Mouse (Mus musculus) heart, postnatal 4 days (tissue): ENCODE results near the gene Trim21. TPM values are rescaled to one million over a fixed set of nuclear protein-coding genes. Genes with fewer than 3 reads are reported as not detected.

ENCODE experiments used
- DNase-seq: peaks from one replicate; pipeline ENCODE4 v3.0.0; 2021
- total RNA-seq, 2 experiments: library from RNA; stranded (reverse); gene quantifications; 2 replicates each; pipeline ENCODE4 v1.2.3; 2021

Gene Trim21
- total RNA-seq = 1 to 10 TPM; 4.4 to 4.9 TPM

GRCm38 (mm10) chr7:102564999-102565997 lies at the start of gene Trim21:
Gene Trim21 (minus strand): TSS chr7:102565486.
- DNase-seq = peak; percentile 84

DNA sequence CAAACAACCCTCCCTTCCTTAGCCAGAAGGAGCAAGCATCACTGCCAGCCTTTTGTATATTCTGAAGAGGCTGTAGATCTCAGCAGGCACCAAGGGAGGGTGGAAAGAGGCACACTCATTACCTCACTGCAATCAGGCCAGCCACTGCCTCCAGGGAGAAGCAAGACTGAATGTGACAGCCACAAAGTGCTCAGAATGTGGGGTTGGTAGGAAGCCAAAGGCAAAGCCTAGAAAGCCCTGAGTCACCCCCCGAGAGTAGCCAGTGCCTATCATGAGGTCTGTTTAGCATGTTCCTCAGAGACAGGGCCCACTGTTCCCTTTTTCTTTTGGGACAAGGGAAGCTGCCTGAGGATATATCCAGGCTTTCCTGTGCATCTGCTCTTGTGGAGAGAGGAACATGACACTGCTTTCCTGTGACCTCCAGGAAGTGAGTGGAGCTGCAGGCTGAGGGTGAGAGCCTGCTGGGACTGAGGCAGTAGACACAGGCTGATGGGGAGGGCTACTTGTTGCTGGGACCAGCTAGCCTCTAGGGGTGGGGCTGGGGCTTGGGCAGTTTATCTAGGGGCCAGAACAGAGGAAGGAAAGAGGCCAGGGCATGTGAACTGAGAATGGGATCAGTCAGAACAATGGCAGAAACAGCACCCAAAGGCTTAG lies 32.2 kb upstream of the Trim21 start, which contains the start of gene Olfr552:
Gene Olfr552, plus strand, starts transcription at position 393 of the 654 bp plus-strand sequence.
- DNase-seq = no peak

GRCm38 (mm10) chr7:102591786-102592185 lies 26.5 kb upstream of the Trim21 start, which contains the start of gene Olfr551:
Gene Olfr551 (minus strand): TSS chr7:102591886.
- no peak for DNase-seq

GRCm38 (mm10) chr7:102575998-102576397 lies 10.7 kb upstream of the Trim21 start:
- no peak for DNase-seq

DNA sequence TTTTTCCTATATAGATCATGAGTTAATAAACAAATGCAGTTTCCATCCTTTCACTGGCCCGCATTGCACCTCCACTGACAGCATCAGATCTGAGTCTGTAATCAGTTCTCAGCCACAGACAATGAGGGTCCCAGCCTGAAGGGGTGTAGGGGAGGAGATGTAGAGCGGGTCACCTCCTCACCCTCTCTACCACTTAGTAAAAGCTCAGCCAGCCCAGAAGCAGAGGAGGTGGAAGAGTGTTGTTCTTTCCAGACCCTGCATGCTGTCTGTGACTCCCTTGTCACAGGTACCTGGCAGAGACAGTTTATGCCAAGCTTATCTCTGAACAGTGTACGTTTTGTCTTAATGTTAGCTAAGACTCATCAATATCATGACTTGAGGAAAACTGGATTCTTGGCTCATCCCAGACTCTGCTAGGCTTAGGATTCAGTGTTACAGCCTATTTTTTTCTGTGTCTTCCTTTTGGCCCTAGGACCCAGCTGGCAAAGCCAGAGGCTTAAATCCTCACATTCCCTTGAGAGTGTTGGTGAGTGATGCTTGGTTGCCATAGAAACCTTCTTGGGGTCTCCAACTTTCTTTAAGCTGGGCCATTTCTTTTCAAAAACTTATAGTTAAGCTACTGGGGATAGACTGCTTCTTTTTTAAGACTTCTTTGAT lies 8.0 kb upstream of the Trim21 start:
- DNase-seq = no peak

DNA sequence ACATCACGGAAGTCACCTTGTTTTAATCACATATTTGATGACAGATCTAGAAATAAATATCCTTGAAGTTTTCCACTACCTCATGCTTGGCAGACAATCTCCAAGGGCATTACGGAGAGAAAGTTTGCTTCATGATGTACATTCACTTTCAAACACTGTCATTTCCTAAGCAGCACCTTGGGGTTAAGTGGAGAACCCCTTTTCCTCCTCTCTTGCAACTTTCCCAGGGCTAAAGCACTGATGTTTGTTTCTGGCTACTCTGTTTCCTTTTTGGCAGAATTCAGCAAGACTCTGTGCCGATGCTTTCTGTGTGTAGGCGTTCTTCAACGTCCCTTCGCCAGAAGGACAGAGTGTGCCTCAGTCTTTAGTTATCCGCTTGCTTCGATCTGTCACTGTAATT lies 5.9 kb upstream of the Trim21 start, which contains the start of gene Olfr550:
Gene Olfr550, plus strand, starts transcription at position 301 of the 400 bp plus-strand sequence.
- no peak for DNase-seq

- DNase-seq = no peak
These were observed 933 bp upstream of the Trim21 start for GRCm38 (mm10) chr7:102566219-102566618.

- DNase-seq = no peak
These were observed 12.0 kb downstream of the Trim21 start for GRCm38 (mm10) chr7:102553279-102553678.

GRCm38 (mm10) chr7:102549570-102549969 lies 15.7 kb downstream of the Trim21 start, which contains the start of gene Olfr549:
Gene Olfr549 (plus strand): TSS chr7:102549870.
- DNase-seq = no peak

DNA sequence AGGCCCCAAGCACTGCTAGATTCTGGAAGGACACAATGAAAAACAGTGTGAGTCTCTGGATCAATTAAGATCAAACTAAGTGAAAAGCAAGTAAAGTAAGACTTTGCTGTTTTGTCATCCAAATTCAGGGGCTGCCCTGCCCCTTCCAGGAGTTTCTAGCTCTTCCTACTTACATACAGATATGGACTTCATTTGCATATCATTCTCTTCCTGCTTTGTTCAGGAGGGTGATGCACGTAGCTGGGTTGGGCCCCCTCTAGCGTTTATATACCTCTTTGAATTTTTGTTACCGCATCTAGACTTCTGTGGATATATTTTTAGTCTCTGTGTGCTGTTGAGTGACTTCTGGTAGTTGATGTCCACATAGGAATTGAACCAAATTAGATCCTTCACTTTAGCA lies 24.0 kb downstream of the Trim21 start:
- no peak for DNase-seq

DNA sequence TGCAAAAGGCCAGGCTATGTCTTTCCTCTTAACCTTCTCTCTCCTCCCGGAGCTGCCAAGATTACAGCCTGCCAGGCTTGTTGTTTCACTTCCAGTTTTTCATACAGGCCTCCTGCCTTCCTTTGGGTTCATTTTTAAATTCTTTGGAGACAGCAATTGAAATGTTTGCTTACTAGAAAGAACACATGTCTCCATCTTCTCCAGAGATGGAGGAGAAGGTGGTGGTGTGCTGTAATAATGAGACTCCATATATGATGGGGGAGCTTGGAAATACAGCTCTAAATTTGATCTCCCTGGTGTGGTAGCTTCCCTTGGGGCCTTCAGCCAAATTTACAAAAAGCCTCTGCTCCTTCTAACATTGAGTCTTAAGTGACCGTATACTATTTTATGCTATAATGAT lies 24.7 kb downstream of the Trim21 start, which contains the start of gene Olfr548-ps1:
Gene Olfr548-ps1, plus strand, starts transcription at position 301 of the 400 bp plus-strand sequence.
- no peak for DNase-seq

DNA sequence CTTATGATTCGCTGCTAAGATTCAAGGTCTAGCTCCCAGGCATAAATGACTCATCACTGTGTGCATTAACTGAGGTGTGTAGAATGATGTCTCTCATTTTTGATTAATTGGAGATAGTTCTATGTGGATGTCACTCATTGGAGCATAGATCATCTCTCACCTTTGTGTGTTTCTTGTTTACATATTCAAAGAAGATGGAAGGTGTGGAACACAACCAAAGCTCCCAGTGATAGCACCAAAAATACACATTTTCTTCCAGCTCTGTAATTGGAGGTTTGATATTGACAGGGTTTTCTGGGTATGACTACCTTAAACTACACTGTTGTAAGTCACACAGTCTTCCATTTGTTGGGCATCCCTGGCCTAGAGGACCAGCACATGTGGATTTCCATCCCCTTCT lies 30.8 kb downstream of the Trim21 start, which contains the start of gene Olfr547:
Gene Olfr547, plus strand, starts transcription at position 301 of the 400 bp plus-strand sequence.
- no peak for DNase-seq

DNA sequence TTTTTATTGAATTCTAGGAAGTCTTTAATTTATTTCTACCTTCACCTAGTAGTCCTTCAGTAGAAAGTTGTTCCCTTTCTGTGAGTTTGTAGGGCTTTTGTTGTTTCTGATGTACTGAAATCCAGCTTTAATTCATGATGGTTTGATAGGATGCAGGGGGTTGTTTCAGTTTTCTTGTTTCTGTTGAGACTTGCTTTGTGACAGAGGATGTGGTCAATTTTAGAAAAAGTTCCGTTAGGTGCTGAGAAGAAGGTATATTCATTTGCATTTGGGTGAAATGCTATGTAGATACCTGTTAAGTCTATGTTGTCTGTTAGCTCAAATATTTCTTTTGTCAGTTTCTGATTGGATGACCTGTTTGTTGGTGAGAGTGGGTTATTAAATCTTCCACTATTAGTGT lies 36.2 kb downstream of the Trim21 start:
- DNase-seq = no peak

DNA sequence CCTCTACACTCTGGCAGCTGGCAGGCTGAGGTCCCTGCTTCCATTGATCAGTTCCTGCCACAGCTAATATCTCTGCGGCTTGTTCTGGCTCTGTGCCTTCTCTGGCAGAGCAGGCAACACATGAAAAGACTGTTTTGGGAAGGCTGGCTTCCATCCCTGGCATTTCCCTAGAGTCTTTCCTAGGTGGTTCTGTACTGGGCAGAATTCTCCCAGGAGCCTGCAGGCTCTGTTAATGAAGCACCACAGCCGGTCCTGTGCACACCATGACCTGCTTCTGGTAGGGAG lies 48.3 kb downstream of the Trim21 start:
- DNase-seq = no peak

DNA sequence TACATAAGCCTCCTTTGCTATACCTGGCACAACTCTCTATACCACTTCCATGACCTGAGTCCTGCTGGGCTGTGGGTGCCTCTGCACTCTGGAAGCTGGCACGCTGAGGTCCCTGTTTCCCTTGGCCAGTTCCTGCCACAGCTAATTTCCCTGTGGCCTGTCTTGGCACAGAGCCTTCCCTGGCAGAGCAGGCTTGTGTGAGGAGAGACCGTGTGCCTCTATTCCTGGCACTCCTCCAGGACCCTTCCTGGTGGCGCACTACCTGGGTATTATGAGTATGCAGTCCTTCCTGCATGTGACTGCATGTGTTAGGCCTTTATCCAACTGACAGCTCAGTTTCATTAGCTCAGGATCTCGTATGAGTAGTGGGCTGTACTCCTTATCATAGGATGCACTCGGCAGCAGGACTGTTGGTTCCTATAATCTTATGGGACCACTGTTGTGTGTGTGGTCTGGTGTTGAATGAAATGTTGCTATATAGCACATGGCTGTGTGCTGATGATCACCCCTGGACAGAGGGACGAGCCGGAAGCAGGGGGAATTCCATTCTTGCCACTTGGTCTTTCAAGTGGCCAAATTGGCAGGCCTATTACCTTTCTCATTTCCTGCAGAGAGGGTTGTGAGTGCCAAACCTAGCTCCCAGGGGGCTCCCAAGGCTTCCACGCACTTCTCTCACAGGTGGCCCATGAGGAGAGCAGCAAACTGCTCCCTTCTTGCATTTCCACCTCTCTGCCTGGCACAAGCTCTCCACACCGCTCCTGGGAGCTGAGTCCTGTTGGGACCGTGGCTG lies 48.8 kb downstream of the Trim21 start:
- peak; percentile 53 for DNase-seq

DNA sequence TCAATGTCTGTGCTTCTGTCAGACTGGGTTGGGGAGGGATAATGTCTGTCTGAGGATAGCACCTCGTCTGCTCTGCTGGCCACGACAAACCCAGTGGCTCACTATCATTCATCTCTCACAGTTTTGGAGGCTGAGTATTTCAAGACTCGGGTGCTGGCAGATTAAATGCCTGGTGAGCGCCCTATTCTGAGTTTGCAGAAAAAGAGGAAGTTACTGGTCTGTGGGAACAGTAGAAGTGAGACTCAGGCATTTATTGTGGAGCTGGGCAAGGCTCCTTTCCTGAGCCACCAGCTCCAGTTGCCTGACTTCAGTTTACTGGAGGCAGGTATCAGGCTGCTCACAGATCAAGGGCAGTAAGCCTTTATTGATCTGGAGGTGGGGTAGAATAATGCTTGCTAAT lies 51.1 kb downstream of the Trim21 start:
- no peak for DNase-seq

GRCm38 (mm10) chr7:102512814-102513435 lies 52.4 kb downstream of the Trim21 start:
- peak; percentile 92 for DNase-seq

- DNase-seq = no peak
These were observed 53.4 kb downstream of the Trim21 start for GRCm38 (mm10) chr7:102511927-102512326.

GRCm38 (mm10) chr7:102509726-102510125 lies 55.6 kb downstream of the Trim21 start:
- DNase-seq = no peak

GRCm38 (mm10) chr7:102508666-102509065 lies 56.6 kb downstream of the Trim21 start:
- DNase-seq = no peak

DNA sequence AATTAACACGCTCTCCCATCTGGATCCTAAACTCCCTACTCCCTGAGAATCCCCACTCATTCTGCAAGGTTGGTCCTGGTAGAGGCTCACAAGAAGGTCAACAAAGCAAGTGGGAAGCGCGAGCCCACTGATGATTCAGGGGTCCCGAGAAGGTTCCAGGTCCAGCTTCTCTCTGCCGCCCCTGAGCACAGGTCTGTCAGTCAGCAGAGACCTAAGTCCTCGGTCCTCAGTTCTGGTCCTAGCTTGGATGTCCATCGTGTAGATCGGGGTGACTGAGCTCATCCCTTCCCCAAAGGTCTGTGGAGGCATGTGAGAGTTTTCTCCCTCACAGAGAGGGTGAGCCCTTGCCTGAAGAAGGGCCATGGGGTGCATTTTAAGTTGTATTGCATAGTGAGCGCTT lies 57.2 kb downstream of the Trim21 start:
- DNase-seq = no peak
